Mouse (Mus musculus): ENCODE measurements around the gene Alg1. TPM values are rescaled to one million over a fixed set of nuclear protein-coding genes. Genes with fewer than 3 reads are reported as not detected.

Alg1 gene
- 8.2 and 21.3 TPM in 2 replicates for polyA plus RNA-seq (2012; ENCODE audit: low replicate concordance)

DNA sequence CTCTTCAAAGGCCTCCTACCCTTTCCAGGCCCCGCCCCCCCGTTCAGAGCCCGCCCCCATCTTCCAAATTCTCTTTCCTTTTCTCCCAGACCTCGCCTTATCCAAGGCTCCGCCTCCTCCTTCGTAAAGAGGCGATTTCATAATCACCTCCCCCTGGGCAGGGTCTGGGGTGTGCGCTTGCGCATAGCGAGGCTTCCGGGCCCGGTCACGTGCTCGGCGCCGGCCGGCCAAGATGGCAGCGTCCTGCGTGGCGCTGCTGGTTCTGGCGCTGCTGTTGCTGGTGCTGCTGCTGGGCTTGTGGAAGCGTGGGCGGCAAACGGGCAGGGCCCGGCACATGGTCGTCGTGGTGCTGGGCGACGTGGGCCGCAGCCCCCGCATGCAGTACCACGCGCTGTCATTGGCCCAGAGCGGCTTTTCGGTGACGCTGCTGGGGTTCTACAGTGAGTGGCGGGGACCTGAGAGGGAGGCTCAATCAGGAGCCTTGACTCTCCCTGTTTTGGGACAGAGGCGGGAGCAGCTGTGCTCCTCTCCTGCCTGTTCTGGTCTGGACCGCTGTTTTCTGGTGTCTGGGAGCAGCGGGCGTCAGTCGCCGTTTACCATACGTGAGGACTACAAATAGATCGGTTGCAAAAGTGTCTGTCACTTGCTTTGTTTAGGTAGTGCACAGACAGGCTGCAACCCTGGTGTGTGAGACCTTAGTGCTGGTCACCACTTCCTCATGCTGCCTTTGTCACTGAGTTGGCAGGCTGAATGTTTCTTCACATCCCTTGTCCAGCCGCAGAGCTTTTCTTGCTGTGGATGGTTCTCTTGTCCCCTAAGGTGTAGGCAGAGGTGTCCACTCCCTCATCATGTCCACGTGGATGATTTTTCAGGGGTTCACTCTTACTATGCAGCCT, at the start of gene Alg1:
Gene Alg1, plus strand, starts transcription at position 204 of the 896 bp plus-strand sequence.

DNA sequence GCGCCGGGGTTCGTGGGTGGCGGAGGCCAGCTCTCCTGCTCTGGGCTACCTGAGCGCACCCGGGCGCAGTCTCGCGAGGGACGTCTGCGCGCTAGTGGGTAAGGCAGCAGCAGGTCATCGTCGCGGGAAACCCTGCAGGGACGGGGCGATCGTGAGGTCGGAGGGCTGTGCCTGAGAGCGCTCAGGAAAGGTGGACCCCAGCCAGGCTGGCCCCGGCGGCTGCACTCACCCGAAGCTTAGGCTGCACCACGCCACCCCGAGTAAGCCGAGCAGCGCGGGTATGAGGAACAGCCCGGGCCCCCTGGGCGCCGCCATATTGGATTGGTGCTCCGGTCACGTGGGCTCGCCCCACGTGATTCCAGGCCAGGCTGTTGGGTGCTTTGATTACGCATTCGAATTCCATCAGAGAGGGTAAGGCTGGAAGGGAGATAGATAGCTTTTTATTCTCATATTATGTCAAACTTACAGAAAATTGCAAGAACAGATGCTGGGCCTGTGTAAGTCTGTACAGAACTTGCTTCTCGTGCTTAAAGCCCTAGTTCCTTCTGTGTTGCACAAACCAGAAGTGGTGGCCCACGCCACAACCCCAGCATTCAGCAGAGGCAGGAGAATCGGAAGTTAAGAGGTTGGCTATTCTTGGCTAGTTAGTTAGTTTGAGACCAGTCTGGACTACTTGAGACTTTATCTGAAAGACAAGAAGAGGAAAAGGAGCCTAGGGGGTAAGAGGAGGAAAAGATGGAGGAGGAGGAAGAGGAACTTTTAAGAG, 29.6 kb upstream of the Alg1 start, which contains the start of gene Nagpa:
Gene Nagpa, minus strand, starts transcription at position 345 of the 766 bp plus-strand sequence.

DNA sequence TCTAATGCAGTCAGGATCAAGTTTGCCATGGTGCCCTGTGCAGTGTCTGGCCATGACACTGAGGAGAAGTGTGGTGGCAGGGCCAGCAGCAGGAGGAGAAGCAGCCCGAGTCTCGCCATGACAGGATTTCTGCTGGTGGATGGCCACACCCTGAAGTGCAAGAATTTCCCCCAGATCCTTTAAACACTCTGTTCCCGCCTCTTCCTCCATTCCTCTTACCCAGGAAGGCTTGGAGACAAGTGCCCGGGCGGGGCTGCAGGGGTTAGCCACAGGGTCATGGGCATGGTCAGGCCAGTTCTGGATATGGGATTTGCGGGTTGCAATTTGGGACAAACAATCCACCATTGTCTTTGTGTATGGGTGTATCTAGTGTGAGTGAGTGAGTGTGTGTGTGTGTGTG, 11.3 kb upstream of the Alg1 start, which contains the start of gene AU021092:
Gene AU021092, minus strand, starts transcription at position 160 of the 400 bp plus-strand sequence.

DNA sequence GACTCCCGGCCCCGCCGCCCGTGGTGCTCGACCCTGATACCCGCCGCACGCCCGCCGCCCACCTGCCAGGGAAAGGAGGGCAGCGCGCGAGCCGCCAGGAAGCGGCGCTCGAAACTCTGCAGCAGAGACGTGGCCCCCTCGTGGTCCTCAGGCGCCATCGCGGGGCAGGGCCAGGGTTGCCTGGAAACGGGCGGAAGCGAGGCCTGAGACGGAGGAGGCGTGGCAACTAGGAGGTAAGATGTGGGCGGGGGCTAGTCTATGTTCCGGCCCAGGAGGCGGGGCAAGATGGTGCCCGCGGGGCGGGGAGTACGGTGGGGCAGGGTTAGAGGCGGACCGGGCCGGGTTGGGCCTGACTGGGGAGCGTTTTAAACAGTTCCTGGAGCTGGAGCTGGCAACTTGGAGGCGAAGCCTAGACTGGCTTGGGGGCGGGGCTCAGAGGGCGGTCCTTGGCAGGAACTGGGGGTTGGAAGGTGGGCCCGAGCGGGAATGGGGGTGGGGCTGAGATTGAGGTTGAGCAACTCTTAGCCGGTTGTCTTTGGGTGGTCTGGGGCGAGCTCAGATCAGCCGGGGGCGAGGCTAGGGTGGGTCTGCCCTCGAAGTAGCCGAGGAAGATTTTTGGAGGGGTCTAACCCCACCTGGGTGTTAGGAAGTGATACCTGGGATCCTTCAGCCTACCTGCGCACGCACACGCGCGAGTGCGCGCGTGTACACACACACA, 22.5 kb downstream of the Alg1 start, which contains the start of gene Eef2kmt:
Gene Eef2kmt, minus strand, starts transcription at position 205 of the 718 bp plus-strand sequence.

Other genes with a start within 250 kb of the Alg1 start
- gene Sept12, start 235.8 kb upstream of the Alg1 start, polyA plus RNA-seq (2012; ENCODE audit: low replicate concordance) = not detected in 2 replicates
- not detected in 2 replicates for gene Smim22, start 226.3 kb upstream of the Alg1 start, polyA plus RNA-seq (2012; ENCODE audit: low replicate concordance)
- gene Rogdi, start 220.1 kb upstream of the Alg1 start, polyA plus RNA-seq (2012; ENCODE audit: low replicate concordance) = 25.5 and 29.2 TPM in 2 replicates
- 7.0 and 23.1 TPM in 2 replicates for gene Glyr1, start 183.8 kb upstream of the Alg1 start, polyA plus RNA-seq (2012; ENCODE audit: low replicate concordance)
- gene Ubn1, start 183.6 kb upstream of the Alg1 start, polyA plus RNA-seq (2012; ENCODE audit: low replicate concordance) = 13.9 and 28.7 TPM in 2 replicates
- gene Ppl, start 101.2 kb upstream of the Alg1 start, polyA plus RNA-seq (2012; ENCODE audit: low replicate concordance) = 0.17 and 0.30 TPM in 2 replicates
- 0.02 TPM in 1 of 2 replicates, not detected in the other for gene Sec14l5, start 86.5 kb upstream of the Alg1 start, polyA plus RNA-seq (2012; ENCODE audit: low replicate concordance)
- 33.3 and 36.0 TPM in 2 replicates for gene Nagpa, start 29.6 kb upstream of the Alg1 start, polyA plus RNA-seq (2012; ENCODE audit: low replicate concordance)
- gene AU021092, start 11.3 kb upstream of the Alg1 start, polyA plus RNA-seq (2012; ENCODE audit: low replicate concordance) = 0.12 and 0.72 TPM in 2 replicates
- 3.1 and 5.3 TPM in 2 replicates for gene Eef2kmt, start 22.4 kb downstream of the Alg1 start, polyA plus RNA-seq (2012; ENCODE audit: low replicate concordance)

Measured in leukemia stem cell, adult 10-12 weeks (primary cell).